ENCODE assay signal across 12 mouse cellular contexts in the genomic region with DNA sequence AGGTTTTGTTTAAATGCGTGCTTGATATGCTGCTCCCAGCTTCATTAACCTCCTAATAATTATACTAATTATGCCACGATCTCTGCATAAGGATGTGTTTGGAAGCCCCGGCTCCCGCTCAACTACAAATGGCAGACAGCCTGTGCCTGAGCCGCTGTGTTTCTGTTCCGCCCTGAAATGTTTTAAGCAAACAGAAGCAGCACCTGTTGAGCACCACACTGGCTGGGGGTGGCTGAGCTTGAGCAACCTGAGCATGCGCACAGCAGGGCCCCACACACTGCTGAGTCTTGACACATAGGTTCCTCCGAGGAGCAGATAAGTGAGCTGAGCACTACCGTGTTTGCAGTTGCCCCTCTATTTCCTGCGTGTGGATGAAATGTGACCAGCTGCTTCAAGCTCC.
DNase-seq lines count a peak whose midpoint lies in the region; ATAC-seq lines count a peak whose summit lies in the region.
"Had no signal": no experiment of that assay in that cellular context is flagged by ENCODE, and none has a peak within 500 bp of the region (broad histone marks: within the 10 kb centered on the region; RNA-seq: fewer than 3 reads in every experiment).

No protein-coding gene starts in this region.

- no peaks in the 10 kb centered on the region for H3K9me3 ChIP-seq in hindbrain, embryonic 15.5 days
- H3K9me3 ChIP-seq in hindbrain, embryonic 11.5 days (ENCODE audit: control insufficient read depth, low read length): no peaks in the 10 kb centered on the region
- H3K9me3 ChIP-seq in hindbrain, embryonic 16.5 days (ENCODE audit: control insufficient read depth, low read length): no peaks in the 10 kb centered on the region

- H3K27ac ChIP-seq in hindbrain, embryonic 15.5 days (replicated peaks): no peak overlapping the region
- no peak overlapping the region for H3K27ac ChIP-seq in hindbrain, embryonic 11.5 days (ENCODE audit: low read depth, low read length)
- no peak overlapping the region for H3K27ac ChIP-seq in hindbrain, embryonic 16.5 days (ENCODE audit: low read depth, low read length)
- H3K27ac ChIP-seq: kidney, postnatal 0 days had no signal

- H3K4me3 ChIP-seq in hindbrain, embryonic 15.5 days: no peak overlapping the region
- no peak overlapping the region for H3K4me3 ChIP-seq in hindbrain, embryonic 11.5 days (ENCODE audit: low read depth, low read length)
- no peak overlapping the region for H3K4me3 ChIP-seq in hindbrain, embryonic 16.5 days (ENCODE audit: low read length)

- no peak overlapping the region for H3K4me2 ChIP-seq in hindbrain, embryonic 15.5 days
- no peak overlapping the region for H3K4me2 ChIP-seq in hindbrain, embryonic 11.5 days (replicated peaks; ENCODE audit: low read depth, low read length)
- peak overlapping the region; percentile 29; the same call in 1 of the 2 replicates for H3K4me2 ChIP-seq in hindbrain, embryonic 16.5 days (ENCODE audit: low read length)

- peaks cover 12% of the 10 kb centered on the region for H3K4me1 ChIP-seq in hindbrain, embryonic 15.5 days (replicated peaks)
- H3K4me1 ChIP-seq in hindbrain, embryonic 11.5 days (replicated peaks; ENCODE audit: control insufficient read depth, insufficient read depth, low read length): no peaks in the 10 kb centered on the region
- H3K4me1 ChIP-seq in hindbrain, embryonic 16.5 days (ENCODE audit: control insufficient read depth, insufficient read depth, low read depth, low read length): no peaks in the 10 kb centered on the region

- ATAC-seq in hindbrain, embryonic 15.5 days (ENCODE audit: low FRiP score, low read depth): peak; percentile 30; the same call in 1 of the 2 replicates
- no peak for ATAC-seq in hindbrain, embryonic 11.5 days (ENCODE audit: low FRiP score)
- ATAC-seq in hindbrain, embryonic 16.5 days: no peak
- ATAC-seq in CD4-positive, CD25-positive, alpha-beta regulatory T cell, adult 4 months: no peak

- no peak for DNase-seq in hindbrain, embryonic 11.5 days (ENCODE audit: low spot score)
- DNase-seq in brain, adult 2 months (ENCODE audit: low read depth, low spot score): peak; percentile 81
- DNase-seq in right cerebral cortex, postnatal 14 days: peak; percentile 38
- no peak for DNase-seq in urinary bladder, adult 2 months (ENCODE audit: low spot score)
- no peak for DNase-seq in ovary, postnatal 14 days (ENCODE audit: low spot score)
- DNase-seq: cerebellum, adult 11-12 months; lung, postnatal 10 days had no signal

- H3K9ac ChIP-seq in hindbrain, embryonic 15.5 days: no peak overlapping the region
- H3K9ac ChIP-seq in hindbrain, embryonic 11.5 days (ENCODE audit: low read depth, low read length): no peak overlapping the region
- H3K9ac ChIP-seq in hindbrain, embryonic 16.5 days (ENCODE audit: low read depth, low read length): no peak overlapping the region

- H3K27me3 ChIP-seq in hindbrain, embryonic 15.5 days: no peaks in the 10 kb centered on the region
- no peaks in the 10 kb centered on the region for H3K27me3 ChIP-seq in hindbrain, embryonic 11.5 days (ENCODE audit: control insufficient read depth, insufficient read depth, low read length)
- H3K27me3 ChIP-seq in hindbrain, embryonic 16.5 days (replicated peaks; ENCODE audit: control insufficient read depth, insufficient read depth, low read length): no peaks in the 10 kb centered on the region

- 48% methylated on average over 10 of the region's 10 CpGs for WGBS in hindbrain, embryonic 15.5 days
- WGBS in hindbrain, embryonic 11.5 days: 51% methylated on average over 10 of the region's 10 CpGs
- WGBS in hindbrain, embryonic 16.5 days: 42% methylated on average over 10 of the region's 10 CpGs

- no peaks in the 10 kb centered on the region for H3K36me3 ChIP-seq in hindbrain, embryonic 15.5 days
- H3K36me3 ChIP-seq in hindbrain, embryonic 11.5 days (ENCODE audit: control insufficient read depth, insufficient read depth, low read length): no peaks in the 10 kb centered on the region
- H3K36me3 ChIP-seq in hindbrain, embryonic 16.5 days (ENCODE audit: control insufficient read depth, insufficient read depth, low read length): no peaks in the 10 kb centered on the region
- H3K36me3 ChIP-seq: G1E had no signal

Comparison
In these comparisons a context has a peak if more than half of its experiments do, and no peak if none do; other contexts are left out.
1. DNase-seq: peak in brain, adult 2 months (single experiment) and right cerebral cortex, postnatal 14 days (single experiment); none in hindbrain, embryonic 11.5 days (single experiment), urinary bladder, adult 2 months (single experiment) and ovary, postnatal 14 days (single experiment).